Mouse (Mus musculus): ENCODE measurements at regions not wholly inside any gene's neighbourhood (a gene's known extent, or its start where the extent isn't known, plus 50 kb on each side); places are given as distances from the start of the nearest gene placed in this dataset.

- Histone ChIP-seq H3K27me3 (ENCODE audit: insufficient read depth, low read length) (no peaks in the 10 kb centered on the region), H3K4me1 (ENCODE audit: insufficient read depth, low read length) (no peaks in the 10 kb centered on the region), H3K27ac (ENCODE audit: low read depth, low read length) (no peak overlapping the region), H3K4me2 (ENCODE audit: low read depth, low read length, poor library complexity, severe bottlenecking) (no peak overlapping the region), H3K36me3 (ENCODE audit: insufficient read depth, low read length) (no peaks in the 10 kb centered on the region), H3K9me3 (ENCODE audit: low read length) (no peaks in the 10 kb centered on the region), H3K9ac (replicated peaks; ENCODE audit: low read length, poor library complexity, severe bottlenecking) (no peak overlapping the region), H3K4me3 (ENCODE audit: low read depth, low read length) (no peak overlapping the region)
- whole genome bisulfite sequencing = 83% methylated on average over 2 of the region's 2 CpGs
- ATAC-seq (ENCODE audit: low FRiP score) = no peak
- no peak for TF ChIP-seq CTCF (IDR thresholded peaks at IDR 0.05)
- DNase-seq (ENCODE audit: low spot score) = no peak
Measured at GRCm38 (mm10) chr10:30281666-30282065, 81.3 kb upstream of the Cenpw start.

DNA sequence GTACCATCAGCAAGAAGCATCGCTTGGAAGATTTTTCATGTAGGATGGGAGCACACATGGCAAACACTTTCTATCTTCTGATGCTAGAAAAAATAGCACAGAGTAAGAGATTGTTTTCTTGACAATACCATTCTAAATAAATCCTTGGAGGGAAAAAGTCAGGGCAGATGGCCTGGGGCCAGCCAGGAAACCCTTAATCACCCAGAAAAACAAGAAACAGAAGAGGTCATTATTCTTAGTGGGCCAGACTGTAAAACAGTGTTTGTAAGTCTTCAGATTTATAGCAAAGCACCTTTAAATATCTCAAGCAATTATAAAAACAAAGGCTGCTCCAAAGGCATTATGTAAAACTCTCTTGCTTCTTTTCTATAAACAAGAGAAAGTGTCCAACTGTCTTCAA lies 80.1 kb upstream of the Cenpw start:
- H3K4me1 ChIP-seq (ENCODE audit: insufficient read depth, low read length) = no peaks in the 10 kb centered on the region
- H3K4me3 ChIP-seq (ENCODE audit: low read depth, low read length) = no peak overlapping the region
- H3K9ac ChIP-seq (replicated peaks; ENCODE audit: low read length, poor library complexity, severe bottlenecking) = no peak overlapping the region
- H3K27me3 ChIP-seq (ENCODE audit: insufficient read depth, low read length) = no peaks in the 10 kb centered on the region
- H3K27ac ChIP-seq (ENCODE audit: low read depth, low read length) = no peak overlapping the region
- no peak for TF ChIP-seq CTCF (IDR thresholded peaks at IDR 0.05)
- no peak for ATAC-seq (ENCODE audit: low FRiP score)
- no peak overlapping the region for H3K4me2 ChIP-seq (ENCODE audit: low read depth, low read length, poor library complexity, severe bottlenecking)
- H3K36me3 ChIP-seq (ENCODE audit: insufficient read depth, low read length) = no peaks in the 10 kb centered on the region
- no peak for DNase-seq (ENCODE audit: low spot score)
- WGBS = 88% methylated on average over 1 of the region's 1 CpGs
- H3K9me3 ChIP-seq (ENCODE audit: low read length) = no peaks in the 10 kb centered on the region

DNA sequence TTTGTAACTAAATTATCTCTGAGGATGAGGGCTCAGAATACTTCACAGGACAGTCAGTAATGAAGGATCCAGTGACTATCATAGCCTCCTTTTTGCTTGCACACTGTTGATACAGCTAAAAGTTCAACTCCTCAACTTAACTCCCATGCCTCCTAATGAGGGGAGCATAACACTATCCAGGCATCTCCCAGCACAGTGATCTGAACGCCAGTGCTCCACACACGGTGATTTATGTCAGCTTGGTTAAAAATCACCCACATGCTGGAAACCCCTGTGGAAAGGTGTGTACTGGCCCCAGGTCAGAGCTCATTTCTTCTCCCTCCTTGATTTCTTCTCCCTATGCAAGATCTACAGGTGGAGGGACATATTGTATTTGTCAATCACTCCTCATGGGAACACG lies 79.6 kb upstream of the Cenpw start:
- Histone ChIP-seq H3K4me3 (ENCODE audit: low read depth, low read length) (no peak overlapping the region), H3K27ac (ENCODE audit: low read depth, low read length) (no peak overlapping the region), H3K4me1 (ENCODE audit: insufficient read depth, low read length) (no peaks in the 10 kb centered on the region), H3K27me3 (ENCODE audit: insufficient read depth, low read length) (no peaks in the 10 kb centered on the region), H3K9ac (replicated peaks; ENCODE audit: low read length, poor library complexity, severe bottlenecking) (no peak overlapping the region), H3K4me2 (ENCODE audit: low read depth, low read length, poor library complexity, severe bottlenecking) (no peak overlapping the region), H3K36me3 (ENCODE audit: insufficient read depth, low read length) (no peaks in the 10 kb centered on the region), H3K9me3 (ENCODE audit: low read length) (no peaks in the 10 kb centered on the region)
- WGBS = 71% methylated on average over 3 of the region's 3 CpGs
- TF ChIP-seq CTCF (IDR thresholded peaks at IDR 0.05) = no peak
- ATAC-seq (ENCODE audit: low FRiP score) (no peak), DNase-seq (ENCODE audit: low spot score) (no peak)

DNA sequence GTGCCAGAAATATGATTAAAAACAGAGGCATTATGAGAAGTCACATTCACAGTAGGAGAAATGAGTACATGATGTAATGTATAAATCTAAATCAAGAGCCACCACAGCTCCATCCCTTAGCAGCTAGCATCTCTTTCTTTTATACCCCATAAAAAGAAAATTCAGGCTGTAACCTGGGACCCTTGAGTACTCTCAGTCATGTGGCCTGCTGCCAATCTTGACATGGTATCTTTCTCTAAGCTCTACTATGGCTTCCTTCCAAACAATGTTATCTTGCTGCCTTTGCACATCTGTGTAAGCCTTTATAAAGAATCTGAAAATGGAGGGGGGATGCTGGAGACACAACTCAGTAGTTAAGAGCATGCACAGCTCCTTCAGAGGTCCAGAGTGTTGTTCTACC lies 78.6 kb upstream of the Cenpw start:
- Histone ChIP-seq H3K27ac (ENCODE audit: low read depth, low read length) (no peak overlapping the region), H3K9ac (replicated peaks; ENCODE audit: low read length, poor library complexity, severe bottlenecking) (no peak overlapping the region), H3K4me3 (ENCODE audit: low read depth, low read length) (no peak overlapping the region), H3K9me3 (ENCODE audit: low read length) (no peaks in the 10 kb centered on the region), H3K27me3 (ENCODE audit: insufficient read depth, low read length) (no peaks in the 10 kb centered on the region), H3K36me3 (ENCODE audit: insufficient read depth, low read length) (no peaks in the 10 kb centered on the region), H3K4me2 (ENCODE audit: low read depth, low read length, poor library complexity, severe bottlenecking) (no peak overlapping the region), H3K4me1 (ENCODE audit: insufficient read depth, low read length) (no peaks in the 10 kb centered on the region)
- TF ChIP-seq CTCF (IDR thresholded peaks at IDR 0.05) = no peak
- DNase-seq (ENCODE audit: low spot score) (no peak), ATAC-seq (ENCODE audit: low FRiP score) (no peak)

DNA sequence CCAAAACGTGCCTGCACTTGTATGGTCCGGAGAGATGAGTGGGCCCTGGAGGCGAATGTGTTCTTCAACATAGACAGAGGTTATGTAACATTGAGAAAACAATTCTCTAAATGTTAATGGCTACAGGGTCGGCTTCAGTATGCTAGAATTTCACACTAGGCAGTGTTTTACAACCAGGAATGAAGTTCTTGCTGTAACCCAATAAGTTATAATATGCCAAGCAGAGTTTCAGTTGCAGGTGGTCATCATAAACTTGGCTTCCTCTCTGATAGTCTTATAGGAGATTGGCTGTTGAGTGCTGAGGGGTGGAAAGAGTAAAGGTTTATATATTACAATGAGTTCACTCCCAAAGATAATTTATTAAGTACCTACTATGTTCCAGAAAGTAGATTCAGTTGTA lies 64.8 kb upstream of the Cenpw start:
- Histone ChIP-seq H3K9me3 (ENCODE audit: low read length) (no peaks in the 10 kb centered on the region), H3K4me2 (ENCODE audit: low read depth, low read length, poor library complexity, severe bottlenecking) (no peak overlapping the region), H3K36me3 (ENCODE audit: insufficient read depth, low read length) (no peaks in the 10 kb centered on the region), H3K27ac (ENCODE audit: low read depth, low read length) (no peak overlapping the region), H3K27me3 (ENCODE audit: insufficient read depth, low read length) (no peaks in the 10 kb centered on the region), H3K9ac (replicated peaks; ENCODE audit: low read length, poor library complexity, severe bottlenecking) (no peak overlapping the region), H3K4me1 (ENCODE audit: insufficient read depth, low read length) (no peaks in the 10 kb centered on the region), H3K4me3 (ENCODE audit: low read depth, low read length) (no peak overlapping the region)
- ATAC-seq (ENCODE audit: low FRiP score) = no peak
- TF ChIP-seq CTCF (IDR thresholded peaks at IDR 0.05) = no peak
- no peak for DNase-seq (ENCODE audit: low spot score)
- 84% methylated on average over 4 of the region's 4 CpGs for WGBS

DNA sequence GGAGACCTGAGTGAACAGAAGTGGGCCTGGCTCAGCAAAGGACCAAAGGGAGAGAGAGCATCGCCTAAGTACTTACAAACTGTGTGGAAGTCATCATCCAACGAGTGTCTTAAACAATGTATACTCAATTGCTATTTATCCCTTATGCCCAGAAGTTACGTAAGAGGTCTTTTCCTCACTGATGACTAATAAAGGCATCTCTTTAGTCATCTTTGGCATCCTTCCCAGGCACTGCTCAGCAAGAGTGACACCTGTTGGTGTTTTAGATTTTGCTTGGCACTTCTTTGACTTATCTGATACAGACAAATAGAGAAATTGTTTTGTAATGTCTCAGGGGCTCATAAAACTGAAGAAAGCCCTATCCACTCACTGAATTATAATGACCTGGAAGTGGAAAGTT lies 59.4 kb upstream of the Cenpw start:
- Histone ChIP-seq H3K36me3 (ENCODE audit: insufficient read depth, low read length) (no peaks in the 10 kb centered on the region), H3K27ac (ENCODE audit: low read depth, low read length) (no peak overlapping the region), H3K4me2 (ENCODE audit: low read depth, low read length, poor library complexity, severe bottlenecking) (no peak overlapping the region), H3K9me3 (ENCODE audit: low read length) (no peaks in the 10 kb centered on the region), H3K4me3 (ENCODE audit: low read depth, low read length) (no peak overlapping the region), H3K4me1 (ENCODE audit: insufficient read depth, low read length) (no peaks in the 10 kb centered on the region), H3K27me3 (ENCODE audit: insufficient read depth, low read length) (no peaks in the 10 kb centered on the region), H3K9ac (replicated peaks; ENCODE audit: low read length, poor library complexity, severe bottlenecking) (no peak overlapping the region)
- TF ChIP-seq CTCF (IDR thresholded peaks at IDR 0.05) = no peak
- ATAC-seq (ENCODE audit: low FRiP score) = no peak
- peak; percentile 5 for DNase-seq (ENCODE audit: low spot score)
- WGBS = 70% methylated on average over 3 of the region's 3 CpGs

DNA sequence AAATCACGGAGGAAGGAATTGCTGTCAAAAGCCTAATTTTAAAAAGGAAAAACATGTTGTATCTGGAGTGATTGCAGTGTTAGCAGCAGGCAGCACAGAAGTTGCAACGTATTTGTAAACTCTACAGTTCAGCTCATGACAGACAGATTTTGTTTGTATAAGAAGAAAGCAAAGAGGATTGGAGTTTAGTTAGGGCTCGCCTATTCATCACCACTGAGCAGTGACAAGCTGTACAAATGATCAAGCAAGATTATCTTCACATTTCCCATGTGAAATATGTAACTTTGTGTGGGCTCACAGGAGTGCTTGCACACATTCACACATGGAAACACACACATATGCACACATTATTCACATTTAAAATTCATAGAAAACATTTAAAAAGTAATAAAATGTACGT lies 57.5 kb upstream of the Cenpw start:
- Histone ChIP-seq H3K27ac (ENCODE audit: low read depth, low read length) (no peak overlapping the region), H3K9me3 (ENCODE audit: low read length) (no peaks in the 10 kb centered on the region), H3K27me3 (ENCODE audit: insufficient read depth, low read length) (no peaks in the 10 kb centered on the region), H3K4me2 (ENCODE audit: low read depth, low read length, poor library complexity, severe bottlenecking) (no peak overlapping the region), H3K9ac (replicated peaks; ENCODE audit: low read length, poor library complexity, severe bottlenecking) (no peak overlapping the region), H3K4me1 (ENCODE audit: insufficient read depth, low read length) (no peaks in the 10 kb centered on the region), H3K4me3 (ENCODE audit: low read depth, low read length) (no peak overlapping the region), H3K36me3 (ENCODE audit: insufficient read depth, low read length) (no peaks in the 10 kb centered on the region)
- ATAC-seq (ENCODE audit: low FRiP score) = no peak
- WGBS = 64% methylated on average over 4 of the region's 4 CpGs
- TF ChIP-seq CTCF (IDR thresholded peaks at IDR 0.05) = no peak
- no peak for DNase-seq (ENCODE audit: low spot score)

All from midbrain, postnatal 0 days (tissue).